Mouse (Mus musculus) kidney, adult 11 months (tissue): ENCODE results near the gene Gm10037.
"Not testable (repeated sequence)": the region's sequence is repeated elsewhere in the genome, so short reads cannot be mapped to it uniquely, and the experiment has no call there.

Experiments
- DNase-seq: peaks from one replicate; pipeline ENCODE4 v3.0.0; 2022

The Gm10037 gene

GRCm38 (mm10) chr13:67830911-67831336, at the start of gene Gm10037:
TSS of gene Gm10037 (plus strand) at chr13:67831106.
- peak; percentile 57 for DNase-seq

GRCm38 (mm10) chr13:67791921-67792455, 38.9 kb upstream of the Gm10037 start:
- no peak for DNase-seq

- DNase-seq = no peak
Measured at GRCm38 (mm10) chr13:67798618-67799017, 32.3 kb upstream of the Gm10037 start.

GRCm38 (mm10) chr13:67799151-67799550, 31.8 kb upstream of the Gm10037 start:
- not testable (repeated sequence) for DNase-seq

GRCm38 (mm10) chr13:67811651-67812210, 19.2 kb upstream of the Gm10037 start:
- DNase-seq = no peak

- no peak for DNase-seq
Measured at GRCm38 (mm10) chr13:67812961-67813709, 17.8 kb upstream of the Gm10037 start.

GRCm38 (mm10) chr13:67813710-67814660, 16.9 kb upstream of the Gm10037 start, which contains the start of gene Zfp273:
TSS of gene Zfp273 (plus strand) at chr13:67813740.
- peak; percentile 86 for DNase-seq

GRCm38 (mm10) chr13:67818636-67819035, 12.3 kb upstream of the Gm10037 start:
- DNase-seq = no peak

- DNase-seq = not testable (repeated sequence)
Measured at GRCm38 (mm10) chr13:67833137-67833536, 2.2 kb downstream of the Gm10037 start.

- DNase-seq = no peak
Measured at GRCm38 (mm10) chr13:67843775-67844118, 12.8 kb downstream of the Gm10037 start.

GRCm38 (mm10) chr13:67844119-67844852, 13.4 kb downstream of the Gm10037 start:
- DNase-seq = peak; percentile 9

GRCm38 (mm10) chr13:67844853-67845194, 13.9 kb downstream of the Gm10037 start:
- no peak for DNase-seq

- DNase-seq = no peak
Measured at GRCm38 (mm10) chr13:67850361-67850760, 19.5 kb downstream of the Gm10037 start.

GRCm38 (mm10) chr13:67853130-67853529, 22.2 kb downstream of the Gm10037 start:
- no peak for DNase-seq

GRCm38 (mm10) chr13:67853983-67854382, 23.1 kb downstream of the Gm10037 start:
- DNase-seq = no peak

- no peak for DNase-seq
Measured at GRCm38 (mm10) chr13:67857317-67857716, 26.4 kb downstream of the Gm10037 start.

- DNase-seq = no peak
Measured at GRCm38 (mm10) chr13:67862508-67862907, 31.6 kb downstream of the Gm10037 start.

- DNase-seq = no peak
Measured at GRCm38 (mm10) chr13:67863026-67863425, 32.1 kb downstream of the Gm10037 start, which contains the start of gene BC048507. TSS of gene BC048507 (plus strand) at chr13:67863326.

GRCm38 (mm10) chr13:67864764-67865350, 34.0 kb downstream of the Gm10037 start:
- no peak for DNase-seq

GRCm38 (mm10) chr13:67867899-67868298, 37.0 kb downstream of the Gm10037 start:
- no peak for DNase-seq

GRCm38 (mm10) chr13:67876049-67876698, 45.3 kb downstream of the Gm10037 start:
- not testable (repeated sequence) for DNase-seq
